Mouse (Mus musculus): ENCODE measurements around the gene Tuba1b. TPM values are rescaled to one million over a fixed set of nuclear protein-coding genes. Genes with fewer than 3 reads are reported as not detected.
"Not testable (repeated sequence)": the region's sequence is repeated elsewhere in the genome, so short reads cannot be mapped to it uniquely, and the experiment has no call there.

The Tuba1b gene
- total RNA-seq, 2 experiments from 2014 or later = 64.0 to 93.6 TPM

DNA sequence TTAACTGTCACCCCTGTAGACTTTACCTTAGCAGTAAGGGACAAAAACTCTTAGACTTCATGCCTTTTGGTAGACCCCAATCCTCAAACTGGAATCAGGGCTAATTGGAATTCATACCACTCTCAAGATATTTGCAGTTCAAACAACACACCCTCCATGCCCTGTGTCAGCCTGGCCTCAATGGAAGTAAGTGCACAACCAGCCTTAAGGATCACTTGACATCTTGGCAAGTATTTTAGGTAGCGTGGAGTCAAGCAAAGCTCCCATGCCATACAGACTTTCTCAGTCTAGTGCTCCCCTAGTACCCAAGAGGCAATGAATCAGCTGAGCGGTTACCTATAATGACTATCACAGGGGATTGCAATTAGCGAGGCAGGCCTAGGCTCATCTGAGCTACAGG is 3.4 kb downstream of the Tuba1b start:
- intact Hi-C loops (cut with DNase I; ENCODE audit: low total_unique reads) = no loop called here
- no peak for DNase-seq

DNA sequence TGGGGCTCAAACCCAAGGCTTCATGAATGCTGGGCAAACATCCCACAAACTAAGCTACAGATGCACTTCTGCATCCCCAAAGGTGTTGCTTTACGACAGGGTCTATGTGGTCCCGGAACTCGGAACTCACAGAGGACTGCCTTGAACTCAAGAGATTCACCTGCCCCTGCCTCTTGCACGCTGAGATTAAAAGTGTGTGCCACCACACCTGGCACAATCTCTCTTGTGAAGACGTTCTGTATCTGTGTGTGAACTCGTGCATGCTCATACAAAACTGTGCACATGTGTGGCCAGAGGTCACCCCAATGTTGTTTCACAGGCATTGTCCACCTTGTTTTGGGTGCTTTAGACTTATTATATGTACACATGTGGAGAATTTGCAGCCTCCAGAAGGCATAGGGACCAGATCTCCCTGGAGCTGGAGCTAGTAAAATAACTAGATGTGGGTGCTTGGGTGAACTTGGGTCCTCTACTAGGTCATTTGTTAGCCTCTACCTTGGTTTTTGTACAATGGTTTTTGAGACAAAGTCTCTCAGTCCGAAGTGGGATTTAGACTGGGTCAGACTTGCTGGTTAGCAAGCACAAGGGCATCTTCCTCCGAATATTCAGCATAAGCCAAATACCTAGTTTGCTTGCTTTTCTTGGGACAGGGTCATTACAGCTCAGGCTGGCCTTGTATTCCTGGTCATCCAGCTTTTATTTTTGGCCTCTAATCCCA is 4.2 kb downstream of the Tuba1b start:
- DNase-seq = no peak
- intact Hi-C loops (cut with DNase I; ENCODE audit: low total_unique reads) = no loop called here

DNA sequence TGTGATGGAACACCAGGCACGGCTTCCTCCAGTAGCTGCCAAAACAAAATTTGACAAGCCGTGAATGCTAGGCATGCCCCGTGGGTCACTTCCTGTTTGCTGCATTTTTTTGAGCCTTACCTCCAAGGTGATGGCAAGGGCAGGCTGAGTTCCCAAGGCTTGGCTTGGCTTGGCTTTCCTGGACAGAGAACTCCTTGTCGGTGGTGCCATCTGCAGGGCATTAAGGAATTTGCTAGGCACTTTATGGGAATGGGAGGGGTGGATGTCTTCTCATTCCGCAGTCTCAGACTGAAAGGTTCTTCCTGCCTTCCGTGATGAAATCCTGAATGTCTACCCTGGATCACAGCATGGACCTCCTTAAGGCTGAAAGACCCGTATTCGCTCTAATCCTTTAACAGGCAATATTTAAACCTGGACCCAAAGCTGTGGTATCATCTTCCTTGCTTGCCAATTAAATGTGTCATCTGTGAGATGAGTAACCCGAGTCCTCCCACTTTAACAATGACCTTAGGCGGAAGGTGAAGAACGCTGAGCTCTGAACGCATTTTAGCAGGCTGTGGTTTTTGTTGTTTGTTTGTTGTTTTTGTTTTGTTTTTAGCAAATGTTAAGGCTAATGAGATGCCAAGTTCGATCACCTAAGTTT is 5.6 kb downstream of the Tuba1b start:
- intact Hi-C loops (cut with DNase I; ENCODE audit: low total_unique reads) = loop anchor here (5.0 kb wide), 2 partner anchors 36 to 51 kb away; partner anchors contain the start of gene Rhebl1
- DNase-seq = peak; percentile 70

DNA sequence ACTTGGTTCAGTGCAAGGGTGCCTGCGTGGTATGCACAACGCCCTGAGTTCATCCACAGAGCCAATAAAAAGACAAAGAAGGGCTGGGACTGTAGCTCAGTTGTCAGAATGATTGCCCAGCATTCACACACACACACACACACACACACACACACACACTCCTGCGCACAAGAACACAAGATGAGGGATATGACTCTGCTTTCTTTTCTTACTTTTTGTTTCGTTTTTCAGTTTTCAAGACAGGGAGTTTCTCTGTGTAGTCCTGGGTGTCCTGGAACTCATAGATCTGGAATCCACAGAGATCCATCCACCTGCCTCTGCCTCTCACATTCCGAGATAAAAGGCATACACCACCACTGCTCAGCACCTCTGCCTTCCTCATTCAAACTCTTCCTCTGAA is 6.8 kb downstream of the Tuba1b start:
- DNase-seq = no peak
- intact Hi-C loops (cut with DNase I; ENCODE audit: low total_unique reads) = loop anchor here (5.0 kb wide), 2 partner anchors 35 to 50 kb away; partner anchors contain the start of gene Rhebl1

DNA sequence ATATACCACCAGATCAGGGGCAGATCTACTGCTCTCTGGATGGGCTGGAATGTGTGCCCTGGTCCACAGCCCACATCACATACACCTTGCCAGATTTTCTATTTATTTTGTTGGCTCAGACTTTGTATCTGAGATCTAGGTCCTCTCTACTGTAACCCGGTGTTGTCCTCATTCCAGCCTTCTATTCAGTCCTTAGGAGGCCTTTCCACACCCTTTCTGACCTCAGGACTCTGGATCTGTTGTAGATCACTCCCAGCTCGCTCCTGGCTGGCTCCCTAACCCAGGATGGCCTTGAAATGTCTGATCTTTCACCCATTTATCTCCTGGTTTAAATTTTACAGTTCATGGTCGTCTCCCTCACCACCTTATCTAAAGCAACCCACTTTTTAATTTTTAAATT is 9.7 kb downstream of the Tuba1b start:
- DNase-seq = no peak
- intact Hi-C loops (cut with DNase I; ENCODE audit: low total_unique reads) = loop anchor here (5.0 kb wide), 2 partner anchors 32 to 47 kb away; partner anchors contain the start of gene Rhebl1

DNA sequence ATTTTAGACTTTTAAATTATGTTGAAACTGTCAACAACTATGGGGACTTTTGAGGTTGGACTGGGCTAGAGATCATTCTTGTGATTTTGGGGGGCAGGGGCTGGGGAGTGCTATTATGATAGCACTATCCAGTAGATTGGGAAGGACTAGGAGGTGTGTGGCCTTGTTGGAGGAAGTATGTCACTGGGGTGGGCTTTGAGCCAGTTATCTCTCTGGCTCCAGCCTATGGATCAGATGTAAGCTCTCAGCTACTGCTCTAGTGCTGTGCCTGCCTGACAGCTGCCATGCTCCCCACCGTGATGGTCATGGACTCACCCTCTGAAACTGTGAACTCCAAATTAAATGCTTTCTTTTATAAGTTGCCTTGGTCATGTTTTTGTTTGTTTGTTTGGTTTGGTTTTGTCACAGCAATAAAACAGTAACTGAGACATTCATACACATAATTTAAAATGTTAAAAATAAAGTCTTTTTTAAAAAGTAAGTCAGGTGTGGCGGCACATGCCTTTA is 11.3 kb downstream of the Tuba1b start:
- no peak for DNase-seq
- intact Hi-C loops (cut with DNase I; ENCODE audit: low total_unique reads) = no loop called here

DNA sequence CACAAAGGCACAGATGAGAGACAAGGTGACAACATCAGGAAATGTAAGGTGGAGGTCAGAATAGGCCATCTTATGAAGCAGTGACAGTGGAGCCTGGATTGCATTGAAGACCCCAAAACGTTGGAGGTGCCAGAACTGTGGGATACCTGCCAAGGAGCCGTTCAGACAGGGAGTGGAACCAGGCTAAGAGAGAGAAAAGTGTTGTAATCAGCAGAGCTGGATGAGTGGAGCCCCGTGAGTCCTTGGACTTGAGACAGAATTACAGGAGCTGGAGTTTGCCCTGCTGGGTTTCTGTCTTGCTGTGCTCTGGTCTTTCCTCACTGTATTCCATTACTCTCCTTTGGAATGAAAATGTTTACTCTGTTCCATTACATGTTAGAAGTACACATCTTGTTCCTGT is 11.8 kb downstream of the Tuba1b start:
- DNase-seq = no peak
- intact Hi-C loops (cut with DNase I; ENCODE audit: low total_unique reads) = no loop called here

DNA sequence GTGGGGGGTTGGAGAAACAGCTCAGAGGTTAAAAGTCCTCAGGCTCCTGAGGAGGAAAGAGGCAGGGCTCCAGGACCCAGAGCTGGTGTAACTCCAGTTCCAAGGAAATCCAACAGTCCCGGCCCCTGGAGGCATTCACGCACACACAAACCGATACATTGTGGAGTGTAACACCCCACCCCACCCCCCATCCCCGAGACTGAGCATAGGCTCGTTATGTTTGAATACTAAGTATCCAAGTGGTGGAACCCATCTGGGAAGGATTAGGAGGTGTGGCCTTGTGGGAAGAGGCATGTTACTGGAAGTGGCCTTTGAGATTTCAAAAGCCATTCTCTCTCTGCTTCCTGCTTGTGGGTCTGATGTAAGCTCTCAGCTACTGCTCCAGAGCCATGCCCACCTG is 12.9 kb downstream of the Tuba1b start:
- intact Hi-C loops (cut with DNase I; ENCODE audit: low total_unique reads) = no loop called here
- DNase-seq = no peak

DNA sequence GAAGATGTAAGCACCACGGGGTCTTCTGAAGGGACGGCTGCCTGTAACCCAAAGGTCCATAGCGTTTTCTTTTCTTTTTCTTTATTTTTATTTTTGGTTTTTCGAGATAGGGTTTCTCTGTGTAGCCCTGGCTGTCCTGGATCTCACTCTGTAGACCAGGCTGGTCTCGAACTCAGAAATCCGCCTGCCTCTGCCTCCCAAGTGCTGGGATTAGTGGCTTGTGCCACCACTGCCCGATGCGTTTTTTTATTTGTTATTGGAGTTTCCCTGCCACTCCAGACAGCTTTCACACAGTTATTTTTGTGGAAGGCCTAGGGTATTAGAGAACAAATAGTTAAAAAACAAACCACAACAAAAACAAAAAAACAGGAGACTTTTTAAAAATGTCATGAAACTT is 15.9 kb downstream of the Tuba1b start:
- DNase-seq; intact Hi-C loops (cut with DNase I; ENCODE audit: low total_unique reads): not testable (repeated sequence)

DNA sequence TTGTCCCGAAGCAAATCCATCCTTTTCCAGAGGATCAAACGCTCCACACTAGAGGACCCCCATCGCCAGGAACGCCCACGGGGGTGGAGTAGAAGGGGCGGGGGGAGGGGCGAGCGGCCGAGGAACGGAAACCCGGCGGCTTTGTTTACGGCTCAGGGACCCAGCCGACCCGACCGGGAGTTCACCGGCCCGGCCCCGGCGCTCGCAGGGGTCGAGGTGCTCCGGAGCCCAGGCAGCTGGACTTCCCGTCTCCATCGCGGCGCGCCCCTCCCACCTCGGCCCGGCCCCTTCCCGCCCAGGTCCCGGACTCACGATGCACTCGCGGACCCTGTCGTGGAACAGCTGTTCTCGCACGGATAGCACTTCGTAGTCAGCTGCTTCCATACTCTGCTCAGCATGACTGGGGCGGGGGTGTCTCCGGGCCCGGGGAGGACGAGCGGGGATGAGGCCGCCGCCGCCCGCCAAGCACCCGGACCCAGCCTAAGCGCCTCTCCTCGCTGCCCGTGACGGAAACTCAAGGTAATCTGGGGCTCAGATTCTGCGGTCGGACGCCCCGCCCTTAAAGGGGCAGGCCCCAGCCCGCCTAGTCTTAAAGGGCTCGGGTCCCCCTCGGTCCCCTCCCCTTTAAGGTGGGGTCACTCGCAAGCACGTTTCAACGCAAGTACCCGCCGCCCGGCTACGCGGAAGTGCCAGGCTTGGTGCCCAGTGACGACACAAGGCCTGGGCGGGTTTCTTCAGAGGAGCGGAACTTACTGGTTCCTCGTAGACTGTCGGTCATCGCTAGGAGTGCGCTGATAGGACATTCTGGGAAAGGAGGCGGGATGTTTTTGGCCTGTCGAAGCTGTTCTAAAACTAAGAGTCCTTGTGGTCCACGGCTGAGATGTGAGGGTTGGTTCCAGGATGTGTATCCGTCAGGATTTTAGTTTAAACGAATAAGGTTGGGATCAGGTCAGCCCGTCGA is 16.5 kb downstream of the Tuba1b start, which contains the start of gene Lmbr1l:
Gene Lmbr1l, minus strand, starts transcription at position 694 of the 961 bp plus-strand sequence.
- DNase-seq = peak; percentile 99
- intact Hi-C loops (cut with DNase I; ENCODE audit: low total_unique reads) = no loop called here

DNA sequence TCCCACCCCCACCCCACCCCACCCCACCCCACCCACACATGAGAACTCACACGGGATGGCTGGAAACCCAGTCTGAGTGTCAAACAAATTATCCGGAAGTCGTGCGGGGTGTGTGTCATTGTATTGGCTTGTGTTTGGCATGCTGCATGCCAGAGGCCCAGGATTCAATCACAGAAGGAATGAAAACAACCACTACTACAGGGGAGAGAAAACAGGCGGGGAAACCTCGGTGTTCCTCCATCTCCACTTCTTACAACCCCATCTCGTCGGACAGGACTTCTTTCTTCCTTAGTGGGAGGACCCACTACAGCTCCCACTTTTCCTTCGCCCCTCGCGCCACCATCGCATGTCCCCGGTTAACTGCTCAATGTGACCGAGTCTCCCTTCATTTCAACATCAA is 17.3 kb downstream of the Tuba1b start:
- intact Hi-C loops (cut with DNase I; ENCODE audit: low total_unique reads) = no loop called here
- DNase-seq = no peak

DNA sequence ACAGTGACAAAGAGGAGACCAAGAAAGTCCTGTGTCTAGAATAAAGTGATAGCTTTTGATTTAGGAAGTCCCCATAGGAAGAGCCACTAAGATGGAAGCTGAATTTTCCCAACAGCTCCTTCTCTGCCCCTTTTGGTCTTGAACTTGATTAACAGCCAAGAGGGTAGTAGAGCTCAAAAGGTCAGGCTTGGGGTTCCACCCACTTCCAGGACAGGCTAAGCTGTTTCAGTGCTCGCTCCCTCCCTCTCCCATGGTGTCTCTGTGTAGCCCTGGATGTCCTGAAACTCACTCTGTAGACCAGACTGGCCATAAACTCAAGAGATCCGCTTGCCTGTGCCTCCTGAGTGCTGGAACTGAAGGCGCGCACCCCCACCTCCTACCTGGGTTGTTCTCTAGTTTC is 18.3 kb downstream of the Tuba1b start:
- intact Hi-C loops (cut with DNase I; ENCODE audit: low total_unique reads) = no loop called here
- no peak for DNase-seq

DNA sequence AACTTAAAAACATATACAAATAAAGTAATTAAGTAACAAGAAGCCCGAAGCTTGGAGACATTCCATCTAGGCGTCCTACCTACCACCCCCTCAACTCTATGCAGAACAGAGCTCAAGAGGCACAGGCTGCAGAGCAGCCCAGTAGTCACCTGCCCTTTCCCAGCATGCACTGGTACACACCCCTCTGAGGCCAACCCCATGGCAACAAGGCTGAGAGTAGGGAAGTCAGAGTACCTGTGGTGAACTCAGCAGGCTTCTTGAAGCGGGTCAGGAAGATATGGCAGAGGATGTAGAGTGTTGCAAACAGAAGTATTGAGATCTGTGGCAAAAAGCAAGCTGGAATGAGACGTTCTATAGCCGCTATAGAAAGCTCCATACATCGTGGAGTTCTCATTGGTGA is 19.5 kb downstream of the Tuba1b start:
- DNase-seq = no peak
- intact Hi-C loops (cut with DNase I; ENCODE audit: low total_unique reads) = no loop called here

DNA sequence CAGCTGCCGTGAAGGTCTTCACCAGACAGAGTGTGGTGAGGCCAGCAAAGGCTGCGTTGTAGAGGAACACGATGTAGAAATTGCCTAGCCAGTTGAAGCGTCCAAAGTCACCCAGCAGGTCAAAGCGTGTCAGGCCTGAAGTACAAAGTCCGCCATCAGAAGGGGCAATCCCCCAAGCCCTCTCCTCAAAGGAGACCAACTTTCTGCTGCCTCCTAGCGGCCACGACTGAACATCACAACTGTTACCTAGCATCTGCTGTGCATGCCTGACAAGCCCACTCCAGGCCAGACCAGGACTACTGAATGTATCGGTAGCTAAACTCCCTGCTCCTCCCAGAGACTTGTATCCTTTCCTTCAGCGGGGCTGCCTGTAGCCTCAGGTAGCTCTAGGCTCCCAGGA is 29.7 kb downstream of the Tuba1b start:
- intact Hi-C loops (cut with DNase I; ENCODE audit: low total_unique reads) = no loop called here
- DNase-seq = no peak

DNA sequence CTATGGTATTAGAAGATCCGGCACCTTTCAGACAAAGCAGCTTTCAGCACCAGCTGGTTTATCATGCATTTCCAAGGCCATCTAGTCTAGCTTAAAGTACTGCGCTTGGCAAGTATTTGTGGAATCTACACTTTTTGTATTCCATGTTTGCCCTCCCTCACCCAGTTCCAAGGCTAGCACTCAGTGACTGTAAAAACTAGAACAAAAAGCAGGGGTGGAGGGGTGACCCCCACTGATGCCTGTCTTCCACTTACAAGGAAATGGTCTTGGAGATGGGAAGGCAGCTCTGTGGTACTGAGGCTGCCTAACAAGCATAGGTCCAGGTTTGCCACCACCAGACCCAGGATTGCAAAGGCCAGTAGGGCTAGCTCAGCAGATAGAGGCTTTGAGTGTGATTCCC is 31.8 kb downstream of the Tuba1b start:
- DNase-seq = no peak
- intact Hi-C loops (cut with DNase I; ENCODE audit: low total_unique reads) = no loop called here

DNA sequence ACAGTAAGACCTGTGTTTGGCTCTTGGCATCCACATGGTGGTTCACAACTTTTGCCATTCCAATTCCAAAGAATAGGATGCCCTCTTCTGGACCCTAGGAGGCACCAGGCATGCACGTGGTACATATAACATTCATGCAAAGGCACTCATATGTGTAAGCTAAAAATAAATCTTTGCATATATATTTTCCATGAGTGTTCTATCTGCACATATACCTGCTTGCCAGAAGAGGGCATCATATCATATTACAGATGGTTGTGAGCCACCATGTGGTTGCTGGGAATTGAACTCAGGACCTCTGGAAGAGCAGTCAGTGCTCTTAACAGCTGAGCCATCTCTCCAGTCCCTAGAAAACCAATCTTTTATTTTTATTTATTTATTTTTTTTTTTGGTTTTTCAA is 32.8 kb downstream of the Tuba1b start:
- DNase-seq = no peak
- intact Hi-C loops (cut with DNase I; ENCODE audit: low total_unique reads) = no loop called here

DNA sequence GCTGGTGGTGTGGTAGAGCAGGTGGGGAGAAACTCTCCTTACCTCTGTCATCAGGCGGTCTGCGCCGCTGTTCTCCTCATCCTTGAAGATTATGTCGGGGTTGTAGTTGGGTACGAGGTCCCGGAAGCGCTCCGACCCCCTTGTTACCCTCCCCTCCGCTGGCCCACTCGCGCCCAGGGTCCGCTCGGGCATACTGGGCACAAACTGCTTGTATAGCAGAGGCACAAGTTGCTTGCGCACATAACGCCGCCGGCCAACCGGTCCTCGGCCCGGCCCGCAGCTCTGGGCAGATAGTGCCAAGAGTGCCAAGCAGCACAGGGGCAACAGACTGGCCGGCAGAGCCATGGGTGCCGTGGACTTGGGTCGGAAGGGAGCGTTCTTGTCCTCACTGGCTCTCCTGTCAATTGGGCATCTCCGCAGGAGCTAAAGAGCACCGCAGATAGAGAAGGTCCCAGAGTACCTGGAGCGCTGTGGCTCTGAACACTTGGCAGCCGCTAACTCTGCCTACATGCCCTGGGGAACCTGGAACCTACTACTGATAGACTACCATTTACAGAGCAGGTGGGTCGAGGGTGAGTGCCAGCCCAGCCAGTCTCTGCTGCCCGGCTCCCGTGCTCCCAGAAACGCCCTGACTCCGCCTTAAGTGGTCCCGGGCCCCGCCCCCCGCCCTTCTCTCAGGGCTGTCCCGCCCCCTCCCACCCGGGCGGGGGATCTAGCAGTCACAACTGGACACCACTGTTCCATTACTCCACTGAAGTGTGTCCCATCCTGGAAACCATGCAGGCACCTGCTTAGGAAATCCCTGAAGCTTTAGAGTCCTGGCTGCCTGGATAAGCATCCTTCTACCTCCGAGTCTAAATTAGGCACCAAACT is 36.2 kb downstream of the Tuba1b start, which contains the start of gene Dhh:
Gene Dhh, minus strand, starts transcription at position 613 of the 873 bp plus-strand sequence.
- DNase-seq = no peak
- intact Hi-C loops (cut with DNase I; ENCODE audit: low total_unique reads) = no loop called here

DNA sequence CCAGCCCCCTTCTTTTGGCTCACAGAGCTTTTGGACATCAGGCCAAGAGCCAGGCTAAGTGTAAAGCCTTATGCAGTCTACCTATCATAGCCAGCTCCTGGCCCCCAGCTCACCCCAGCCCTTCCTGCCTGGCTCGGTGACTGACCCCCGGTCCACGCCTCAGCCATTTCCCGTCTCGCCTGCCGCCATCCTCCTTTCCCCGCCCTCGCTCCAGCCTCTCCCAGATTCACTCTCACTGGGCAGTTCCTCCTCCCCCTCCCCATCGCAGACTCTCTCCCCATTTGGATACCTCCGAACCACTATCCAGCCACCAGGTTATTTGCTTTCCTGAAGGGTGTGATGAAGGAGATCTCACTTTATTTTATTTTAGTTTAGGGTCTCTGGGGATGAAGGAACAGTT is 36.9 kb downstream of the Tuba1b start:
- DNase-seq = no peak
- intact Hi-C loops (cut with DNase I; ENCODE audit: low total_unique reads) = no loop called here
